Comparison of ENCODE assay signal across 13 mouse cellular contexts in the genomic region with DNA sequence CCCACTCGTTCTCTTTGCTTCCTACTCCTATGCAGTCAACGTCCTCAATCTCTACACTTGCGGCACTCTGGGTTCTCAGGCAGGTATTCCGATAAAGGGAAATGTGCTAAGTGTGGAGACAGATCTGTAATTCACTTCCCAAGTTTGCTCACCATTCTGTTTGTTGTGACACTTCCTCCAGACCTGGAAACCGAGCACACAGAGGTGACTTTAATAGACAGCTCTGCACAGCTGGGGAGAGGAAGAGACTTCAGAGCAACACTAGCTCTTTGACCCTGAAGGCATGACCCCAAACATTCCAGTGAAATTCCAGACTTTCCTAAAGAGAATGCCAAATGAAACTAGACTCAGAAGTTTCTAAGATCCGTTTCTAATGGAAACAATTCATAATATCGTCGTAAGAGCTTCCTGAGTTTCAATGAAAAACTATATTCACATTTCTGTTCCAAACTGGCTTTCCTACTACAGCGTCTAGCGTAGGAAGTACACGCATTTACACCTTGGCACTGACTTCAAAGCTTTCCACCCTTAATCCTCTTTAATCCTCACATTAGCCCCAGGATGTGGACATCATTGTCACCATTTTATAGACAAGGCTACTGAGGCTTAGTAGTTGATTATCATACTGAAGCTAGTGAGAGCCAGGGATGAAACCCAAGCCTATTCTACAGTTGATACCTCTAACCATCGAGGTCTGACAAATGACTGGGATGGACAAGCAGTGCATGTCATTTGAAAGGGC. TPM values are rescaled to one million over a fixed set of nuclear protein-coding genes. Genes with fewer than 3 reads are reported as not detected.
DNase-seq lines count a peak whose midpoint lies in the region; ATAC-seq and TF ChIP-seq lines count a peak whose summit lies in the region.
"Had no signal": no experiment of that assay in that cellular context is flagged by ENCODE, and none has a peak within 500 bp of the region (broad histone marks: within the 10 kb centered on the region; RNA-seq: fewer than 3 reads in every experiment).

No protein-coding gene starts in this region.

- no peak for DNase-seq in heart, adult 2 months
- DNase-seq in heart, postnatal 14 days: no peak
- DNase-seq in ES-CJ7 (ENCODE audit: low read depth, low spot score): peak; percentile 64
- DNase-seq in embryonic facial prominence, embryonic 14.5 days (ENCODE audit: low spot score): peak; percentile 65
- DNase-seq in kidney, postnatal 4 days: peak; percentile 18 to 31
- no peak for DNase-seq in neural tube, embryonic 10.5 days (ENCODE audit: extremely low spot score, low spot score)
- no peak for DNase-seq in layer of hippocampus, adult 9-11 months
- DNase-seq: cerebellum, postnatal 10 days; right cerebral cortex, postnatal 4 days had no signal

- H3K27ac ChIP-seq in heart, adult 2 months: peak overlapping the region; percentile 45
- no peak overlapping the region for H3K27ac ChIP-seq in embryonic facial prominence, embryonic 14.5 days (replicated peaks; ENCODE audit: low read depth, low read length)
- no peak overlapping the region for H3K27ac ChIP-seq in intestine, embryonic 16.5 days (ENCODE audit: low read length)
- H3K27ac ChIP-seq: layer of hippocampus, adult 2 months; midbrain, embryonic 13.5 days had no signal

- no peak for TF ChIP-seq POLR2A in heart, adult 2 months (IDR thresholded peaks at IDR 0.05; ENCODE audit: insufficient read depth, low read depth, low read length)

- H3K9me3 ChIP-seq in embryonic facial prominence, embryonic 14.5 days (ENCODE audit: control insufficient read depth, low read length): no peaks in the 10 kb centered on the region
- no peaks in the 10 kb centered on the region for H3K9me3 ChIP-seq in intestine, embryonic 16.5 days (ENCODE audit: control insufficient read depth, low read length)
- H3K9me3 ChIP-seq: midbrain, embryonic 13.5 days had no signal

- no peaks in the 10 kb centered on the region for H3K27me3 ChIP-seq in heart, adult 2 months (ENCODE audit: control insufficient read depth, insufficient read depth, low read length)
- no peaks in the 10 kb centered on the region for H3K27me3 ChIP-seq in embryonic facial prominence, embryonic 14.5 days (replicated peaks; ENCODE audit: control insufficient read depth, insufficient read depth, low read length)
- H3K27me3 ChIP-seq in intestine, embryonic 16.5 days (replicated peaks; ENCODE audit: control insufficient read depth, insufficient read depth, low read length): no peaks in the 10 kb centered on the region
- H3K27me3 ChIP-seq: midbrain, embryonic 13.5 days had no signal

- peaks cover 34% of the 10 kb centered on the region for H3K36me3 ChIP-seq in heart, adult 2 months (ENCODE audit: control insufficient read depth, insufficient read depth, low read length)
- H3K36me3 ChIP-seq in embryonic facial prominence, embryonic 14.5 days (ENCODE audit: control insufficient read depth, insufficient read depth, low read length): no peaks in the 10 kb centered on the region
- no peaks in the 10 kb centered on the region for H3K36me3 ChIP-seq in intestine, embryonic 16.5 days (ENCODE audit: control insufficient read depth, insufficient read depth, low read length)
- H3K36me3 ChIP-seq: midbrain, embryonic 13.5 days had no signal

- ATAC-seq in embryonic facial prominence, embryonic 14.5 days (ENCODE audit: low read depth): peak; percentile 55; the same call in 1 of the 2 replicates
- no peak for ATAC-seq in intestine, embryonic 16.5 days
- ATAC-seq: forebrain, embryonic 16.5 days; midbrain, embryonic 13.5 days had no signal

- intact Hi-C loops in heart, adult 2 months (cut with DNase I): no loop called here
- intact Hi-C loops in heart, postnatal 14 days (cut with DNase I): no loop called here

- peak overlapping the region; percentile 22; the same call in 1 of the 2 replicates for H3K9ac ChIP-seq in heart, adult 2 months (ENCODE audit: low read depth, low read length)
- no peak overlapping the region for H3K9ac ChIP-seq in embryonic facial prominence, embryonic 14.5 days (ENCODE audit: low read depth, low read length)
- no peak overlapping the region for H3K9ac ChIP-seq in intestine, embryonic 16.5 days (ENCODE audit: low read depth, low read length)
- H3K9ac ChIP-seq: midbrain, embryonic 13.5 days had no signal

- H3K4me3 ChIP-seq in heart, adult 2 months: 0 out of 2 replicates have a peak overlapping the region, but pooled peaks have one; percentile 9
- H3K4me3 ChIP-seq in embryonic facial prominence, embryonic 14.5 days (ENCODE audit: low read depth, low read length): no peak overlapping the region
- no peak overlapping the region for H3K4me3 ChIP-seq in intestine, embryonic 16.5 days (ENCODE audit: low read length)
- H3K4me3 ChIP-seq: layer of hippocampus, adult 2 months; midbrain, embryonic 13.5 days had no signal

- peaks cover 4% of the 10 kb centered on the region; the same call in 1 of the 2 replicates for H3K79me2 ChIP-seq in heart, adult 2 months (replicated peaks; ENCODE audit: control insufficient read depth, insufficient read depth, low read length)

- H3K4me1 ChIP-seq in heart, adult 2 months (ENCODE audit: control insufficient read depth, insufficient read depth, low read length): peaks cover 29% of the 10 kb centered on the region
- H3K4me1 ChIP-seq in embryonic facial prominence, embryonic 14.5 days (ENCODE audit: control insufficient read depth, insufficient read depth, low read length): peaks cover 12% of the 10 kb centered on the region
- H3K4me1 ChIP-seq in intestine, embryonic 16.5 days (ENCODE audit: control insufficient read depth, insufficient read depth, low read length): peaks cover 2% of the 10 kb centered on the region; the same call in 1 of the 2 replicates

- no peak for TF ChIP-seq CTCF in heart, adult 2 months (IDR thresholded peaks at IDR 0.05)

- H3K4me2 ChIP-seq in embryonic facial prominence, embryonic 14.5 days (ENCODE audit: low read depth, low read length): no peak overlapping the region
- no peak overlapping the region for H3K4me2 ChIP-seq in intestine, embryonic 16.5 days (ENCODE audit: low read depth, low read length)
- H3K4me2 ChIP-seq: midbrain, embryonic 13.5 days had no signal

- TF ChIP-seq EP300 in heart, adult 2 months (IDR thresholded peaks at IDR 0.05; ENCODE audit: insufficient read depth, low read depth, low read length): no peak

- WGBS in heart, adult 2 months: 18% methylated on average over 12 of the region's 12 CpGs
- 23% methylated on average over 12 of the region's 12 CpGs for WGBS in embryonic facial prominence, embryonic 14.5 days
- WGBS in intestine, embryonic 16.5 days: 54% methylated on average over 12 of the region's 12 CpGs

RNA-seq across cellular contexts. Expression of gene Trak2, which starts 11.9 kb away (rescaled TPM):
- 100 to 1,000 TPM; 179 to 232 TPM for total RNA-seq in heart, adult 2 months (2021)
- polyA plus RNA-seq in heart, adult 2 months (2012; rRNA removed): 71.4 and 94.1 TPM in 2 replicates
- total RNA-seq in heart, postnatal 14 days (2021): 100 to 1,000 TPM; 154 to 179 TPM
- 12.7 and 13.4 TPM in 2 replicates for polyA plus RNA-seq in embryonic facial prominence, embryonic 14.5 days (2014; fragmentation: Nextera tagmentation; extraction: Ambion mirVana)
- 9.1 and 9.7 TPM in 2 replicates for polyA plus RNA-seq in intestine, embryonic 16.5 days (2015; fragmentation: Nextera tagmentation; extraction: Ambion mirVana)

RNA-seq across cellular contexts. Expression of gene Stradb, which starts 12.0 kb away (rescaled TPM):
- 10 to 100 TPM; 61.3 to 81.4 TPM for total RNA-seq in heart, adult 2 months (2021)
- 28.5 and 47.3 TPM in 2 replicates for polyA plus RNA-seq in heart, adult 2 months (2012; rRNA removed)
- total RNA-seq in heart, postnatal 14 days (2021): 10 to 100 TPM; 35.1 to 40.0 TPM
- 32.3 and 32.5 TPM in 2 replicates for polyA plus RNA-seq in embryonic facial prominence, embryonic 14.5 days (2014; fragmentation: Nextera tagmentation; extraction: Ambion mirVana)
- polyA plus RNA-seq in intestine, embryonic 16.5 days (2015; fragmentation: Nextera tagmentation; extraction: Ambion mirVana): 21.9 and 22.8 TPM in 2 replicates

Comparison
In these comparisons a context has a peak if more than half of its experiments do, and no peak if none do; other contexts are left out.
1. DNase-seq: peak in ES-CJ7 (single experiment), embryonic facial prominence, embryonic 14.5 days (single experiment) and kidney, postnatal 4 days (2 of 2); none in heart, adult 2 months (0 of 2), heart, postnatal 14 days (0 of 2), neural tube, embryonic 10.5 days (single experiment) and layer of hippocampus, adult 9-11 months (single experiment).